Mouse (Mus musculus) c-Kit-positive CD71-positive TER-119-positive erythroid progenitor cells, embryonic 14.5 days (primary cell): ENCODE measurements at regions not wholly inside any gene's neighbourhood (a gene's known extent, or its start where the extent isn't known, plus 50 kb on each side); places are given as distances from the start of the nearest gene placed in this dataset.
"Not testable (repeated sequence)": the region's sequence is repeated elsewhere in the genome, so short reads cannot be mapped to it uniquely, and the experiment has no call there.

Experiments used
- DNase-seq: peaks from one replicate; pipeline ENCODE4 v3.0.0-alpha.2; 2013; ENCODE audit warnings: low spot score

DNA sequence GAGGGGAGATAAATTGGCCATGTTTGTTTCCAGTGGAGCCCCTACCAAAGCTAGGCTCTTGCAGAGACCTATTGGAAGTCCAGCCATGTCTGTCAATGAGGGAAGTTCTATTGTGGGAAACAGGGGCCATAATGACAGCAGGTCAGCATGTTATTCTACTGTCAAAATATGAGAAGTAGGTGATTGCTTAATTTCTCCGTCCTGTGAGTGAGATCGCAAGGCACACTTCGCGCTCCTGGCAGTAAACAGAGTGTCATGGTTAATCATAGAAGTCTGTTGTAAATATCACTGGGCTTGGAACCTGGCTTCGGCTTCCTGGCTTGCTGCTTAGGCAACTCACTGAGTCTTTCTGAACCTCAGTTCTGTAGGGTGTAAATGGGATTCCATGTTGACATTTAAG is 72.5 kb upstream of the Ccdc122 start:
- no peak for DNase-seq

GRCm38 (mm10) chr14:76958875-76959274 is 77.7 kb upstream of the Ccdc122 start:
- no peak for DNase-seq

DNA sequence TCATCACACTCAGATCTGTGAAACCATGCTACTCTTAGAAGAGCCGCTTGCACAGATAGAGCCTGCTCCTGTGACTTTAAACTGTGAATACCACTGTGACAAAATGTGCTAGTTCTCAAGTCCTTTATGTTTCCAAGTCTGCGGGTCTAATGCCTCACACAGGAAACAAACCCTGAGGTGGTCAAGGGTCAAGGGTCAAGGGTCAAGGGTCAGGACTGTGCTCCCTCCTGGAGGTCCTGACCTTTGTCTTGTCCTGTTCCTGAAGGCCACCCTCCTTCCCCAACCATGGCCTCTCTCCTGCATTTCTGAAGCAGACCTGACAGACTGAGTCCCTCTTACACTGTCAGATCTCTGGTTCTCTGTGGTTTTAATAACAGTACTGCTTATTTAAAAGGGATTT is 79.4 kb upstream of the Ccdc122 start:
- no peak for DNase-seq

- no peak for DNase-seq
These were observed 83.4 kb upstream of the Ccdc122 start for GRCm38 (mm10) chr14:76953171-76953570.

DNA sequence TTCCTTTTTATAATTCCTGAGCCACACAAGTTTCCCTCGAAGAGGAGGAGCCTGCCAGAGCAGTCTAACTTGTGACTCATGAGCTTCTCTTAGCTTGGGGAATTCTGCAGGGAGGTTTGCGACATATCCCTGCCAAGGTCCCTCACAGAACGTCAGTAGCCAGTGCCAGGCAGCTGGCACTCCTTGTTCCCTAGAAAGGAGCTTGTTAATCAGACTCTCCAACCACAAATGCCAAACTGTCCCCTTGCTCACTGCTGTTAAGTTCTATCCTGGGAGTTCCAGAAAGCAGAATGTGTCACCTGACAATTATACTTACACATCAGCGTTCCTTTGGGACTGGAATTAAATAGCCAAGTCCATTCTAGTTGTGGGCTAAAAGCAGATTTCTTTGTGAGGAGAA is 85.1 kb upstream of the Ccdc122 start:
- DNase-seq, result no peak

- DNase-seq, result no peak
These were observed 87.2 kb upstream of the Ccdc122 start for GRCm38 (mm10) chr14:76949388-76949787.

DNA sequence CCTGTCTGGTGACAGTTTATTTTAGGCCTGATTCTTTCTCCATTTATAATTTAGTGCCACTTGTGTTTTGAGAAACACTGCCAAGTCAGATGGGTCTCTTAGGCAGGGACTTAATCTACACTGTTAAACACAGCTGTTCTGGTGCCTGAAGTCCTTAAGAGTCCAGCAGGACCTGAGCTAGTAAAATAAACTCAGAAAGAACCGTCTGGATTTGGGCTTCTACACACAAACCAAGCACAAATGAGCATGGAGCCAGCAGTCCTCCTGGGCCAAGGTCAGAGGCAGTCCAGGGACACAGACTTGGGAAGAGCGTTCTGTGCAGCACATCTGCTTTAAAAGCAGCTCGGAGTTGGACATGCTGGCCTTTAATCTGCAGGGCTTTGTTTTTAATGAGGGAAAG is 87.6 kb upstream of the Ccdc122 start:
- no peak for DNase-seq

DNA sequence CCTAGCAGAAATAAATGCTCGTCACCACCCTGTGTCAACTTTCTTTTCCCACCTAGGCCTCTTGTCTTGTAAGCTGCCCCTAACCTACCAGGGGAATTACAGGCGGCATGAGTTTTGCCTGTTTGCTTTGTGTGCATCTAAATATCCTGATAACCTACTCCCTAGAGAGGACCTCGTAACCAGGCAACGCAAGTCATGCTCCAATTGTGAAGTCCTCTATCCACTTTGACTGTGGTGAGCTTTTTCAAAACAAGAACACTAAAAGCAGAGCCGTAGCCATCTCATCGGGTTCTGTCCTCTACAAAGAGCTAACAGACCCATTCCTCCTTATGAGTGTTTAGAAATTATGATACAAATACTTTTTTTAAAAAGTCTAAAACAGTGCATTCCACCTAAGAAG is 88.1 kb upstream of the Ccdc122 start:
- no peak for DNase-seq

- DNase-seq, result no peak
These were observed 89.4 kb upstream of the Ccdc122 start for GRCm38 (mm10) chr14:76947148-76947547.

DNA sequence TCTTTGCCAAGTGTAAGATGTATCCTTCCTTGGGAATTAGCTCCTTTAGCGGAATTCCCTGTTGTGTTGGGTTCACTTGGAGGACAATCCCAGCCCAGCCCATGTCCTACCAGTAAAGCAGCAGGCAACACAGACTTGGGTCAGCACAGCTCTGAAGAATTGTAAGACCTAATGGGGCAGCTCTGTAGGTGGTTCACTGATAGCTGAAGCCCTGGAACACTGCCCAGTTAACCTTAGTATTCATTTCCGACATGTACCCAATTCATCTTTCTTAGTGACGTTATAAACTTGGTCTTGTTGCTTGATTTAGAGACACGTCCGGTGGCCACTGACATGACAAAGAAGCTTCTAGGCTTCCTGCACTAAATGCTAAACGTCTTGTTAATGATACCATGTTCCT is 90.9 kb upstream of the Ccdc122 start:
- no peak for DNase-seq

DNA sequence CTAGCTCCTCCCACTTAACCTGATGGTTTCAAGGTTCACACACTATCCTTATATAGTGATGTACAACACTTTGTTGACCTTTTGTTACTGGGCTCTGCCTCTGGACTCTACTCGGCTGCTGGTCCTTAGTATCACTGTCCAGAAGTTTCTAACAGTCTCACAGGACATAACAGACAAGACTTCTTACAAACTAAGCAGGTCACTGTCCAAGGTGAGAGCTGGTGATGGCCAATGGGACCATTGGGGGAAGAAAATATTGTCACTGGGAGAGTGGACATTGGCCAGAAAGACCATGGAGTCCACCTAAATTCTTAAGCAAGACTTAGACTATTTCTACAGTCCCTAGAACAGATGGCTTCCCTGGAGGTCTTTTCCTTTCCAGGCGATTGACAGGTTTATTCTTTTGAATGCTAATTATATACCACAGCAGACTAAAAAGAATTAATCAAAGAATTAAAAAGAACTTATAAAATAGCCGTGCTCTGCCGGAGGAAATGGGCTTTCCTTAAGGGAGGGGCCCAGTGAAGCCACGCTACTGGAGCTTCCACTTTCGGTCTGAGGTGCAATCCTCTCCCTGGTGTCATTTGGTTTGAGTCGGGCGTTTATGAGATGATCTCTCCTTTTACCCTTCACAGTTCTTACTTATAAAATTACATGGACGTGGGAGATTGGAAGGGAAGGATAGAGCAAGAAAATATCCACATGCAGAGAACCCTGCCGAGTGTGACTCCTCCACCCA is 94.9 kb upstream of the Ccdc122 start:
- DNase-seq, result no peak

DNA sequence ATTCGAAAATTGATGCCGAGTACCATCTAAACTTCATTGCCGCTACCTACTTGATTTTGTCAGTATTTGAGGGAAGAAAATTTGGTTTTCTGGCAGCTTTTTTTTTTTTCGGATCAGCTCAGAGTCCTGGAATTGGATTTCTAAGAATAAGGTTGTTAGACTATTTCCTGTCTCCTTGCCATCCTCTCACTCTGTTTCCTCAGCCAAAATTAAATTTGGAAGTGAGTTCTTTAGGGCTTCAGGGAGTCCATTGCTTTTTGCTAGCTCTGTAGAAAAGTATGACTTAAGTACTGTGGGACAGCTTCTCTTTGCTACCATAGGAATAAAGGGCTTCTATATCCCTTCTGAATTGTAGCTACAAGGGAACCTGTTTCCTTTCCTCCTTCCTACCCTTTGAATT is 96.1 kb upstream of the Ccdc122 start:
- DNase-seq, result no peak

DNA sequence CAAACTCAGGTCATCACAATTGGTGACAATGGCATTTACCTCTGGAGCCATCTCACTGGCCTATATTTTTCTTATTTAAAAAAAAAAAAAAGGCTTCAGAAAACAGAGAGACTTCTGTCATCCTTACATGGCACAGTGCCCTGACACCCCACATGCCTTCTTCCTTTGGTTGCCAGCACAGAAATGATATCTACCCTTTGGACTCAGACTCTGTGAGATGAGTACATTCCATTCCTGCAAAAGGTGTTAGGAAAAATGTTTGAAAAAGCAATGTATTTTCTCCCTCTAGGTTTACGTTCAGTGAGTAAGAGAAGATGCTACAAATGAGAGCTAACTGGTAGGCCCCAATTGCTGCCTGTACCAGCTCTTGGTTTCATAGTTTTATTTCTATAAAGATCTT is 99.9 kb upstream of the Ccdc122 start:
- DNase-seq, result no peak

DNA sequence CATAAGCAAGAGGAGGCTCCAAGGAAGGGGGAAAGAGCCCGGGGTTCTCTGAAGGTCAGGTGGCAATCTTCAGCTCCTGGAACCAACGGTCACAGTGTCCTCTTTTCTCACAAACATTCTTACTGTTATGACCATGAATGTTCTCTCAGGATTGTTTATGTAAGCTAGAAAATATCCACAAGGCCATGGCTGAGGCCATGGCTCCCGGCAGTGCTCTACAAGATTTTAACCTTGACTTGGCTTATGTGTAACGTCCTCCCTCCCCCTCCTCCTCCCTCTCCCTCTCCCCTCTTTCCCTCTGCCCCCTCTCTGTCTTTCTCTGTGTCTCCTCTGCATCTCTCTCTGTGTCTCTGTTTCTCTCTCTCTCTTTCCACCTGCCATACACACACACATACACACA is 100.5 kb upstream of the Ccdc122 start:
- not testable (repeated sequence) for DNase-seq

GRCm38 (mm10) chr14:76935453-76935852 is 101.1 kb upstream of the Ccdc122 start:
- no peak for DNase-seq

GRCm38 (mm10) chr14:76932890-76933289 is 103.7 kb upstream of the Ccdc122 start:
- no peak for DNase-seq

- DNase-seq, result no peak
These were observed 105.2 kb upstream of the Ccdc122 start for GRCm38 (mm10) chr14:76931398-76931797.

DNA sequence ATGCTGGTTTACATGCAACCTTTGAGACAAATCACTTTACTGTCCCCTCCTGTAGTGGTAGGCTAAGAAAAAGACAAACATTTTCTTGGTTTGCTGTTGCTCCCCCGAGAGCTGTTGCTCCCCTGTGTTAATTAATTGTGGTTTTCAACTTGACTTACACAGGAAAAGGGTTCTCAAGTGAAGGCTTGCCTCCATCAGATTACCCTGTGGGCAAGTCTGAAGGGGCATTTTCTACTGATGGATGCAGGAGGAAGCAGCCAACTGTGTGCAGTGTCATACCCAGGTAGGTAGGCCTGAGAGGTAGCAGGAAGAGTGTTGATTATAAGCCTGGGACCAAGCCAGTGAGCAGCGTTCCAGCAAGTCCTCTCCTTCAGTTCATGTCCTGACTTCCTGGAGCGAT is 107.0 kb upstream of the Ccdc122 start:
- no peak for DNase-seq

- DNase-seq, result no peak
These were observed 107.9 kb upstream of the Ccdc122 start for GRCm38 (mm10) chr14:76928706-76929105.

- no peak for DNase-seq
These were observed 109.2 kb upstream of the Ccdc122 start for GRCm38 (mm10) chr14:76927245-76927806.

- no peak for DNase-seq
These were observed 110.2 kb upstream of the Ccdc122 start for GRCm38 (mm10) chr14:76926416-76926815.

DNA sequence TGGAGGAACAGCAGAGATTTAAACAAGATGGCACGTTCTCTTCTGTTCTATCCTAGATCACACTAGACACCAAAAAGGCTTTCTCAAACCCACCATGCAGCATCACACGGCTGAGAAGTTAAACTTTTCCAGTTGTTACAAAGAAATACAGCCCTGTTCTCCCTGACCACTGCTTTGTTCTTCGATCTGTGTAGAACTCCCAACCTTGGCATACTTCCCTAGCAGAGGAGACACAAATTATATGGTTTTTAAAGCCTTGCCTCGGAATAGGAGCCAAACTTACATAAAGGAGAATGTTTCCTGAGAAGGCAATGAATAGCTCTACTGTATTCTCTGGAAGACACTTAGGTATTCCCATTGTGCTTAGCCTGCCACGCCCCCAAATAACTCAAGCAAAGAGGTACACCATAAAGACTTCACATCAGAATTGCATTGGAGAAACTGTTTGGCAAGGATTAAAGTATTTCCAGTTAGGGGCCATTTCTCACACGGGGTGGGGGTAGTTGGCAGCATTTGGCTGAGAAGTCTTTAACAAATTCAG is 114.1 kb upstream of the Ccdc122 start:
- no peak for DNase-seq

DNA sequence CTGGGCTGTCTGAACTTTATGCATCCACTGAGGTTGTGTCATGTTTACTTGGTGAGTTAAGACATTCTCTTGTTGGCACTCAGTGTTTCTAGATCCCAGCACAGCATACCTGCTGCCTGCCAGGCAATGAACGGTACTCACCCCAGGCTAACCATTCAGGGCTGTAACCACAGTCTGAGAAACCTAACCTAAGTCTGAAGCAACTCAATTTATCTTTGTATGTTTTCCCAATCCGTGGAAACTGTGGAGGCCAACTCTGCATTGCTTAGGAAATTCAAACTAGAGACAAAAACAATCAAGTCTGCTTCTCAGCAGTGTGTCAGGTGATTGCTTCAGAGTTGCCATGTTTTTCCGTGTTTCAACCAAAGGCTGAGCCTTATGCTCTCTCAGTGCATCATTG is 118.5 kb upstream of the Ccdc122 start:
- DNase-seq, result no peak
